Mouse (Mus musculus): Measurements from ENCODE around the gene Olfr906. TPM values are rescaled to one million over a fixed set of nuclear protein-coding genes. Genes with fewer than 3 reads are reported as not detected.

Gene Olfr906
- polyA plus RNA-seq, 1 experiment from 2014 or later: not detected

Other genes starting within 250 kb of the Olfr906 start
- gene Olfr143, start 234.3 kb upstream of the Olfr906 start, polyA plus RNA-seq (2014; fragmentation: Nextera tagmentation; extraction: Ambion mirVana): not detected in 2 replicates
- gene Olfr895, start 219.2 kb upstream of the Olfr906 start, polyA plus RNA-seq (2014; fragmentation: Nextera tagmentation; extraction: Ambion mirVana): not detected in 2 replicates
- gene Olfr896-ps1, start 196.0 kb upstream of the Olfr906 start, polyA plus RNA-seq (2014; fragmentation: Nextera tagmentation; extraction: Ambion mirVana): not detected in 2 replicates
- not detected in 2 replicates for gene Olfr25, start 158.0 kb upstream of the Olfr906 start, polyA plus RNA-seq (2014; fragmentation: Nextera tagmentation; extraction: Ambion mirVana)
- not detected in 2 replicates for gene Olfr898, start 138.7 kb upstream of the Olfr906 start, polyA plus RNA-seq (2014; fragmentation: Nextera tagmentation; extraction: Ambion mirVana)
- not detected in 2 replicates for gene Olfr250, start 120.2 kb upstream of the Olfr906 start, polyA plus RNA-seq (2014; fragmentation: Nextera tagmentation; extraction: Ambion mirVana)
- not detected in 2 replicates for gene Olfr251, start 110.0 kb upstream of the Olfr906 start, polyA plus RNA-seq (2014; fragmentation: Nextera tagmentation; extraction: Ambion mirVana)
- gene Olfr147, start 85.4 kb upstream of the Olfr906 start, polyA plus RNA-seq (2014; fragmentation: Nextera tagmentation; extraction: Ambion mirVana): not detected in 2 replicates
- gene Olfr901, start 57.6 kb upstream of the Olfr906 start, polyA plus RNA-seq (2014; fragmentation: Nextera tagmentation; extraction: Ambion mirVana): not detected in 2 replicates
- gene Olfr902, start 39.4 kb upstream of the Olfr906 start, polyA plus RNA-seq (2014; fragmentation: Nextera tagmentation; extraction: Ambion mirVana): not detected in 2 replicates
- not detected in 2 replicates for gene Olfr904, start 23.9 kb upstream of the Olfr906 start, polyA plus RNA-seq (2014; fragmentation: Nextera tagmentation; extraction: Ambion mirVana)
- not detected in 2 replicates for gene Olfr905, start 16.0 kb upstream of the Olfr906 start, polyA plus RNA-seq (2014; fragmentation: Nextera tagmentation; extraction: Ambion mirVana)
- not detected in 2 replicates for gene Olfr907, start 8.7 kb downstream of the Olfr906 start, polyA plus RNA-seq (2014; fragmentation: Nextera tagmentation; extraction: Ambion mirVana)
- gene Olfr911-ps1, start 34.5 kb downstream of the Olfr906 start, polyA plus RNA-seq (2014; fragmentation: Nextera tagmentation; extraction: Ambion mirVana): not detected in 2 replicates
- not detected in 2 replicates for gene Olfr910, start 50.8 kb downstream of the Olfr906 start, polyA plus RNA-seq (2014; fragmentation: Nextera tagmentation; extraction: Ambion mirVana)
- not detected in 2 replicates for gene Olfr912, start 93.1 kb downstream of the Olfr906 start, polyA plus RNA-seq (2014; fragmentation: Nextera tagmentation; extraction: Ambion mirVana)
- gene Olfr913, start 105.7 kb downstream of the Olfr906 start, polyA plus RNA-seq (2014; fragmentation: Nextera tagmentation; extraction: Ambion mirVana): not detected in 2 replicates
- not detected in 2 replicates for gene Olfr914, start 118.0 kb downstream of the Olfr906 start, polyA plus RNA-seq (2014; fragmentation: Nextera tagmentation; extraction: Ambion mirVana)
- gene Olfr916, start 172.8 kb downstream of the Olfr906 start, polyA plus RNA-seq (2014; fragmentation: Nextera tagmentation; extraction: Ambion mirVana): not detected in 2 replicates
- not detected in 2 replicates for gene Olfr917, start 178.8 kb downstream of the Olfr906 start, polyA plus RNA-seq (2014; fragmentation: Nextera tagmentation; extraction: Ambion mirVana)
- not detected in 2 replicates for gene Olfr918, start 187.5 kb downstream of the Olfr906 start, polyA plus RNA-seq (2014; fragmentation: Nextera tagmentation; extraction: Ambion mirVana)
- not detected in 2 replicates for gene Olfr919, start 216.6 kb downstream of the Olfr906 start, polyA plus RNA-seq (2014; fragmentation: Nextera tagmentation; extraction: Ambion mirVana)
- gene Vwa5a, start 231.2 kb downstream of the Olfr906 start, polyA plus RNA-seq (2014; fragmentation: Nextera tagmentation; extraction: Ambion mirVana): 13.9 and 19.1 TPM in 2 replicates

Data from intestine, embryonic 14.5 days (tissue).